Mouse (Mus musculus): ENCODE data around the gene Rara. TPM values are rescaled to one million over a fixed set of nuclear protein-coding genes. Genes with fewer than 3 reads are reported as not detected.
A peak's percentile ranks its signal among the peaks of the same experiment; 100 is the strongest.

Gene Rara
- polyA plus RNA-seq, 1 experiment = 63.5 TPM

- peaks cover 34% of the 10 kb centered on the region for H3K36me3 ChIP-seq (ENCODE audit: control insufficient read depth, insufficient read depth, low read length)
- H3K4me3 ChIP-seq (ENCODE audit: control insufficient read depth, insufficient read depth, low read length) = no peak overlapping the region
- TF ChIP-seq POLR2A (IDR thresholded peaks at IDR 0.05; ENCODE audit: control insufficient read depth, extremely low read depth, insufficient read depth, low read length, poor library complexity) (no peak), CTCF (IDR thresholded peaks at IDR 0.05; ENCODE audit: borderline replicate concordance, control insufficient read depth, extremely low read depth, insufficient read depth, low read length, poor library complexity) (no peak)
- H3K4me1 ChIP-seq (replicated peaks; ENCODE audit: control insufficient read depth, insufficient read depth, low read length) = peaks cover 54% of the 10 kb centered on the region
- no peak overlapping the region for H3K27ac ChIP-seq (ENCODE audit: control insufficient read depth, insufficient read depth, low read length)
- no peaks in the 10 kb centered on the region for H3K27me3 ChIP-seq (ENCODE audit: control insufficient read depth, insufficient read depth, low read length)
- 97% methylated on average over 16 of the region's 16 CpGs for WGBS
- no peak for DNase-seq
Measured at GRCm38 (mm10) chr11:98968079-98968478, 40.5 kb downstream of the Rara start.

GRCm38 (mm10) chr11:98968716-98969495 is 41.3 kb downstream of the Rara start:
- Histone ChIP-seq H3K36me3 (ENCODE audit: control insufficient read depth, insufficient read depth, low read length) (peaks cover 42% of the 10 kb centered on the region), H3K27me3 (ENCODE audit: control insufficient read depth, insufficient read depth, low read length) (no peaks in the 10 kb centered on the region), H3K4me1 (replicated peaks; ENCODE audit: control insufficient read depth, insufficient read depth, low read length) (peaks cover 50% of the 10 kb centered on the region), H3K27ac (ENCODE audit: control insufficient read depth, insufficient read depth, low read length) (no peak overlapping the region), H3K4me3 (ENCODE audit: control insufficient read depth, insufficient read depth, low read length) (no peak overlapping the region)
- no peak for TF ChIP-seq POLR2A (IDR thresholded peaks at IDR 0.05; ENCODE audit: control insufficient read depth, extremely low read depth, insufficient read depth, low read length, poor library complexity)
- TF ChIP-seq CTCF (IDR thresholded peaks at IDR 0.05; ENCODE audit: borderline replicate concordance, control insufficient read depth, extremely low read depth, insufficient read depth, low read length, poor library complexity) = no peak
- DNase-seq = no peak
- WGBS = 61% methylated on average over 20 of the region's 20 CpGs

GRCm38 (mm10) chr11:98969496-98969927 is 41.9 kb downstream of the Rara start:
- TF ChIP-seq POLR2A (IDR thresholded peaks at IDR 0.05; ENCODE audit: control insufficient read depth, extremely low read depth, insufficient read depth, low read length, poor library complexity) = no peak
- 86% methylated on average over 17 of the region's 17 CpGs for WGBS
- Histone ChIP-seq H3K27ac (ENCODE audit: control insufficient read depth, insufficient read depth, low read length) (no peak overlapping the region), H3K4me1 (replicated peaks; ENCODE audit: control insufficient read depth, insufficient read depth, low read length) (peaks cover 44% of the 10 kb centered on the region), H3K36me3 (ENCODE audit: control insufficient read depth, insufficient read depth, low read length) (peaks cover 45% of the 10 kb centered on the region), H3K4me3 (ENCODE audit: control insufficient read depth, insufficient read depth, low read length) (no peak overlapping the region), H3K27me3 (ENCODE audit: control insufficient read depth, insufficient read depth, low read length) (no peaks in the 10 kb centered on the region)
- DNase-seq = no peak

- Histone ChIP-seq H3K4me1 (replicated peaks; ENCODE audit: control insufficient read depth, insufficient read depth, low read length) (peaks cover 37% of the 10 kb centered on the region), H3K27me3 (ENCODE audit: control insufficient read depth, insufficient read depth, low read length) (no peaks in the 10 kb centered on the region), H3K36me3 (ENCODE audit: control insufficient read depth, insufficient read depth, low read length) (peaks cover 45% of the 10 kb centered on the region), H3K27ac (ENCODE audit: control insufficient read depth, insufficient read depth, low read length) (no peak overlapping the region), H3K4me3 (ENCODE audit: control insufficient read depth, insufficient read depth, low read length) (no peak overlapping the region)
- TF ChIP-seq POLR2A (IDR thresholded peaks at IDR 0.05; ENCODE audit: control insufficient read depth, extremely low read depth, insufficient read depth, low read length, poor library complexity) = no peak
- TF ChIP-seq CTCF (IDR thresholded peaks at IDR 0.05; ENCODE audit: borderline replicate concordance, control insufficient read depth, extremely low read depth, insufficient read depth, low read length, poor library complexity) = no peak
- 90% methylated on average over 29 of the region's 29 CpGs for WGBS
- no peak for DNase-seq
Measured at GRCm38 (mm10) chr11:98970191-98970925, 42.7 kb downstream of the Rara start.

GRCm38 (mm10) chr11:98971316-98972031 is 43.9 kb downstream of the Rara start:
- WGBS = 90% methylated on average over 23 of the region's 23 CpGs
- DNase-seq = no peak
- no peaks in the 10 kb centered on the region for H3K27me3 ChIP-seq (ENCODE audit: control insufficient read depth, insufficient read depth, low read length)
- TF ChIP-seq CTCF (IDR thresholded peaks at IDR 0.05; ENCODE audit: borderline replicate concordance, control insufficient read depth, extremely low read depth, insufficient read depth, low read length, poor library complexity) = no peak
- no peak for TF ChIP-seq POLR2A (IDR thresholded peaks at IDR 0.05; ENCODE audit: control insufficient read depth, extremely low read depth, insufficient read depth, low read length, poor library complexity)
- no peak overlapping the region for H3K27ac ChIP-seq (ENCODE audit: control insufficient read depth, insufficient read depth, low read length)
- H3K36me3 ChIP-seq (ENCODE audit: control insufficient read depth, insufficient read depth, low read length) = peaks cover 45% of the 10 kb centered on the region
- no peak overlapping the region for H3K4me3 ChIP-seq (ENCODE audit: control insufficient read depth, insufficient read depth, low read length)
- peaks cover 27% of the 10 kb centered on the region for H3K4me1 ChIP-seq (replicated peaks; ENCODE audit: control insufficient read depth, insufficient read depth, low read length)

- TF ChIP-seq POLR2A (IDR thresholded peaks at IDR 0.05; ENCODE audit: control insufficient read depth, extremely low read depth, insufficient read depth, low read length, poor library complexity) = no peak
- TF ChIP-seq CTCF (IDR thresholded peaks at IDR 0.05; ENCODE audit: borderline replicate concordance, control insufficient read depth, extremely low read depth, insufficient read depth, low read length, poor library complexity) = peak; percentile 97
- H3K27ac ChIP-seq (ENCODE audit: control insufficient read depth, insufficient read depth, low read length) = no peak overlapping the region
- 63% methylated on average over 9 of the region's 9 CpGs for WGBS
- DNase-seq = peak; percentile 91
- H3K36me3 ChIP-seq (ENCODE audit: control insufficient read depth, insufficient read depth, low read length) = peaks cover 45% of the 10 kb centered on the region
- peaks cover 20% of the 10 kb centered on the region for H3K4me1 ChIP-seq (replicated peaks; ENCODE audit: control insufficient read depth, insufficient read depth, low read length)
- no peak overlapping the region for H3K4me3 ChIP-seq (ENCODE audit: control insufficient read depth, insufficient read depth, low read length)
- H3K27me3 ChIP-seq (ENCODE audit: control insufficient read depth, insufficient read depth, low read length) = no peaks in the 10 kb centered on the region
Measured at GRCm38 (mm10) chr11:98972215-98972614, 44.6 kb downstream of the Rara start.
